Mouse (Mus musculus): ENCODE measurements at regions not wholly inside any gene's neighbourhood (a gene's known extent, or its start where the extent isn't known, plus 50 kb on each side); places are given as distances from the start of the nearest gene placed in this dataset.
"Not testable (repeated sequence)": the region's sequence is repeated elsewhere in the genome, so short reads cannot be mapped to it uniquely, and the experiment has no call there.

DNA sequence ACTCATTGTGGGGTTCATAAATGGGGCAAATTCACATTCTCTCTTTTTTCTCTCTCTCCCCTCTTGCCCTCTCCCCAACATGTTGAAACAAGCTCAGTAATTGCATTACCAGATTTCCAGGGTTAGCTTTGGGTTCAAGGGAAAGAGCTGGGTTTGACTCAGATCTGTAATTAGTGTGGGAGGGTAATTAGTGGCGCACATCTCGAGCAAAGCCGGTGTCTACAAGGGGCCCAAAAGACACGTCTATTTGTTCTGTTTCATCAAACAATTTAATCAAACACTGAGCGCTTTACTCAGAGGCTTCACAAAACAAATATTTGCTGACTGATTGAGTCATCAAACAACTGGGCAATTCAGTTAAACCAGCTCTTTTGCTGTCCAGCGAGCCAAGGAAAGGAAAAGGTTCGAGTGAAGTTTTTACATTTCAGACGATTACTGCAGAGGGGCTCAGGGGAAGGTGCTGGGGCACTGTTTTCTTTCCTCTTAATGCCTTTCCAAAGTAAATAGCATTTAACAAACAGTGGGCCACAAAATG, 193.6 kb upstream of the Six2 start:
- DNase-seq (ENCODE audit: low spot score), result no peak

DNA sequence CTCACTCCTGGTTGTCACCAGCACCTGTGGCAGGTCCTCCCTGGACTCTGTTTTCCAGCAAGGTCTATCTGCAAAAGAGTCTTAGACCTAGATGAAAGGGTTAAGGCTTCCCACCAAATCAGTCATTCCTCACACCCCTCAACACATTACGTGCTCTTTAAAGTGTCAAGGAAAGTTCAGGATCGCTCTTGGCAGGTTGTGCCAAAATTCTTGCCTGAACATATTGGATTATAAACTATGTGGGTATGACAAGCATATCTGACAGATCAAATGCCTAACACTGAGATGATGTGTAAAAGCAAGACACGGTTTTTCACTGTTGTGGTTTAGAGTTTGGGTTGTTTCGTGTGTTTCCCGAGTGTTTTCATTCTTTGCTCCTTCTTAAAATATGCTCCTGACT, 193.0 kb upstream of the Six2 start:
- no peak for DNase-seq (ENCODE audit: low spot score)

DNA sequence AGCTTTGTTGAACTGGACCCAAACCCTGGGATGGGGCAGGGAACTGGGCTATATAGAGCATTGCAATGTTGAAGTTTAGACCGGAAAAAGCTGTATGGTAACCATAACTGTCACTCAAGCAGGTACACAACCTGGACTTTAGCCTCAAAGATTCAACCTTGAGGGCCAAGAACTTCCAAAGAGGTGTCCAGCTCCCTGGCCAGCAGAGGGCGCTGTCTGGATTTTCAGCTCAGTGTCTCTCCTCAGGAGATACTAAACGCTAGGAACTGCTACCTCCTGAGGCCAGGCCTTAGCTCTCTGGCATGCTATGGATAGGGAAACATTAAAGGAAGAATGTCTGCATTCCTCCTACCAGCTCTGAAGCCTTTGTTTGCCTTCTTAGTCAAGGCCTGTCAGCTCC, 189.4 kb upstream of the Six2 start:
- DNase-seq (ENCODE audit: low spot score), result peak; percentile 13

DNA sequence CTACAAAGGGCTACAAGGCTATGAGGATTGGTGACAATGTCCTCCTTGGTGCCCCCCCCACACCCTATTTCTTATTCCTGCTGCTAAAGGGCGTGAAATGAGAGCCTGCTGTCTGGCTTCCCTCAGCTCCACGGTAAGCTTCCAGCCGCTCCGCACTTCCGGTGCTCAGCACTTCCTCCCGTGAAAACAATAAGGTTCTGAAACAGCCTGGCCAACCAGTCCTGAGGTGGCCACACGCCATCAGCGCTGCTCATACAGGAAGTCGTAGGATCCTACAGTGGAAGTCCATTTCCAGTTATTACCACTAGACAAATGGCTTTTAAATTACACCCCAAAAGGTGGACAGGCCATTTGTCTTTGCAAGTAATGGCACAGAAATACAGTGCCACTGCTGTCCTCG, 188.8 kb upstream of the Six2 start:
- no peak for DNase-seq (ENCODE audit: low spot score)

DNA sequence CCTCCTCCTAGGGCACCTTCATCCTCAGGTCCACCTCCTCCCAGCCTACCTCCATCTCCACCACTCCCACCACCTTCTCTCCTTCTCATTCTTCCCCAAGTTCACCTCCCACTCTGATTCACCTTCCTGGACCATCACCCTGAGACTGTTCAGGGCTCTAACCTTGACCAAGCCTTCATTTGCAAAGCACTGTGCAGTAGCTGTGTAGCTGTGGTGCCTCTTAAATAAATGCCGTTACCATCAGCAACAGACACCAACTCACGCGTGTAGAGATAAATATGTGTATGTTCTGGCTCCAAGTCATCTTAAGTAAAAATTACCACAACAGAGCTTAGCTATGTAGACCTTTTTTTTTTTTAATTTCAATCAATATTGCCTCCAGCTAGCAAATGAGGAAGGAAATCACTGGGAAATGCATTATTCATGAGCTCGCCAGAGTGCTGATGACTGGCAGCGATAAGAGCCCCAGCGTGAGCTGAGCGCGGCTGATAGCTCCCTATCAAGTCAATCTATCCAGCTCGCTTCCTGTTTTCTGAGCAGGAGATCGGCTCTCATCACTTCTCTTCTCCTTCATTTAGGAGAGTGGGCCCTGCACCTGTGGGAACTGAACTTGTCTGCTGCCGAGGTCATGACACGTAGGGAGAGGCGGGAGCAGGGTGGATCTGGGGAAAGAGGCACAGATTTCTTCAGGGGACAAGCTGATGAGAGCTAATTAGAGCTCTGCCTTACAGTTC, 185.9 kb upstream of the Six2 start:
- DNase-seq (ENCODE audit: low spot score), result no peak

DNA sequence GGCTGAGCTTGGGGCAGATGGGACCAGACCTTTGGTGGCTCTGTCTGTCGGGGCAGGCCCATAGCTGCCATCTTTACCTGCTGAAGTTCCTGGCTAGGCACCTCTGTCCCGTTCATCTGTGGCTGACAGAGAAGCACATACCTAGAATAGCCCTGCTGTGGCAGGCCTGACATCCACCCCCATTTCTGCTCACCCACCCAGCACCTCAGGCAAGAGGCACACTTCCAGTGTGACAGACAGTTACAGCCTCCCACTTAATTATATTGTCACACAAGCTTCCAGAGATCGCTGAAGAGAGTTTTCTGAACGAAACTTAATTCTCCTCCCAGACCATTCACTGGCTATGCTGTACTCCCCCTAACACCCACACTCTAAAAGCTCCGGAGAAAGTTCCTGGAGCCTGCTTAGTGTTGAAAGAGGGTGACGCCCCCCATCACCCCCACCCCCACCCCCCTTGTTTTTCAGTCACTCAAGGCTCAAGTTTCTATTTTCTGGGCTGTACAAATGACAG, 184.9 kb upstream of the Six2 start:
- no peak for DNase-seq (ENCODE audit: low spot score)

DNA sequence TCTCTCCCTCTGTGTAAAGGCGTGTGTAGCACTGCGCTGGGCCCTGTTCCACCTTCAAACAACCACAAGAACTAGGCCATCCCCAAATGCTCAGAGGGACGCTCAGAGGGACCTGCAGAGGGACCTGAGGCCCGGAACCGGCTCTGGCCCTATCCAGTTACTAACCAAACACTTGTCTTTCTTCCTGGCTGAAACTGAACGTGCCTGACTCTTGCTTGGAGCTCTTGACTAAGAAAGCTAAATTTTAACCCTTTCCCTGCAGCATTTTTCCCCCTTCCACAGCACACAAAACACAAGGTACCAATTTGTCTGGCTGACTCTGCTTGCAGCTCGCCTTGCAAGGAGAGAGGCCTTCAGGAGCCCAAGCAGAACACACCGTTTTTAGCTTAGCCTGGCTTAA, 182.3 kb upstream of the Six2 start:
- no peak for DNase-seq (ENCODE audit: low spot score)

DNA sequence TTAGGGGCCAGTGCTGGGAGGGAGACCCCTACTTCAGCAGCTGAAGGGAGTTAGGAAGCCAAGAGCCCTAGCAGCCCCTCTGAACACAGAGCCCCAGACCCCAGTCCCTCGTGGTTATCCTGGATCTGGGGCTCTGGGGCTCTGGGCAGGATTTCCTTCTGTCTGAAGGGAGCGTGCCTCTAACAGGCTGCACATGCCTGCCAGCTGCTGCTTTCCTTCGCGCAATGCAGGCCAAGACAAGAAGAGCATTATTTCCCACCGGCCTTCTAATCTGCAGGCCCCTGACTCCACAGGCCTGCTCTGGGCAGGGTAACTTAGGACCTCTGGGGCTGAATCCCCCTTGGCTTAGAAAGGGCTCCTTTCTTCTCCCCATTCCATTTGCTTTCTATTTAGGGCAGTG, 181.1 kb upstream of the Six2 start:
- no peak for DNase-seq (ENCODE audit: low spot score)

DNA sequence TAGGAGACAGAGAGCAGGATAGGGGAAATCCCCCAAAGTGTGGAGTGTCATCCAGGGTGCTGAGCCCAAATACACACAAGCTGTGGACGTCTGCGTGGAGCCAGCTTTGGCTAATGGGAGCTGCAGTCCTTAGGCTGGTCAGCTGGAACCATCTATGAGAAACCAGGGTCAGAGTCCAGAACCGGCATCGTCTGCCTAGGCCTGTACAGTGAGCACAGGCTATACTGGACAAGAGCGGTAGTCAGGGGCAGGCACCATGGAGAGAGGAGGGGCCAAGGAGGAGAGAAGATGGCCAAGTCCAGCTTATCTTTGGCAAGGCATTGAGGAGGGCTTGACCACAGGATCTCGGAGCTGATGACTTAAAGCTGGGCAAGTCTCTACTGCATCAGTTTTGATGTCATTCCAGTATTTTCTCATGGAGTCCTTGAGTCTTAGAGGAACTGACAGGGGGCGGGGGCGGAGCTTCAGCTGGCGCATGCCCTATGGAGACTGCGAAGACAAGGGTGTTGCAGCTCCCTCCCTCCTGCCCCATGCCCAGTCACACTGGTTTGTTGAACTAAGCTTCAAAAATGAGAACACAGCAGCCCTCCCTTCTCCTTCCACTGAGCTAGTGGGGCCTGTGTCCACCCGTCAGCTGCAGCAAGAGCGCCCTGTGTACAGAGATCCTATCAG, 180.0 kb upstream of the Six2 start:
- no peak for DNase-seq (ENCODE audit: low spot score)

DNA sequence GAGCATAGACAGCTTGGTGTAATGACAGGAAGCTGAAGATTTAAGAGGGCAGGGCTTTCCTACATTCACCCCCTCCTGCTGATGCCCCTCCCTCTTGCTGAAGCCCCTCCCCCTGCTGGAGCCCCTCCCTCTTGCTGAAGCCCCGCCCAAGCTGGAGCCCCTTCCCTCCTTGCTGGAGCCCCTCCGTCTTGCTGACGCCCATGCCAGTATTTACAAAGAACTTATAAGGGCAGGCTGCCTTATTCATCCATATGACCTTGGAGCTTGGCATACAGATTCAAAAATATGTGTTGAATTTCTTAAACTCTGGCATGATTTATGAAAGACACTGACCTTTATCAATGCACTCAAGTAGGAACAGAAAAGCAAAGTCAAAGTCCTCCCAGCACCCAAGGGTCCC, 178.5 kb upstream of the Six2 start:
- DNase-seq (ENCODE audit: low spot score), result no peak

DNA sequence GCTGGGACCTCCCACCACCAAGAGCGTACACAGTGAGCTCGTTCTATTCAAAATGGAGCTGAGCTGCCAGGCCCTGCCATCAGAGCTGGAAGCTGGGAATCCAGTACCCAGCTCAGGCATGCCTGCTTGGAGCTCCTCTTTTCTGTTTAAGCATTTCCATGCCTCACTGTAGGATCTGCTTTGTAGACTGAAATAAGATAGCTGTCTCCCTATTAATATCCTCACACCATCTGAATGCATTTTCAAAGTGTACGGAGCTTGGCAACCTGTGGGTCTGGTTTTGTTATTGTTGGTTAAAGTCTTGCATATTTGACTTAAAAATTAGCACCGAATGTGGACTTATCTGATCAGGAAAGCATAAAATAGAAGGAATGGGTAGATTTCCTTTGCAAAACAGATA, 177.9 kb upstream of the Six2 start:
- no peak for DNase-seq (ENCODE audit: low spot score)

DNA sequence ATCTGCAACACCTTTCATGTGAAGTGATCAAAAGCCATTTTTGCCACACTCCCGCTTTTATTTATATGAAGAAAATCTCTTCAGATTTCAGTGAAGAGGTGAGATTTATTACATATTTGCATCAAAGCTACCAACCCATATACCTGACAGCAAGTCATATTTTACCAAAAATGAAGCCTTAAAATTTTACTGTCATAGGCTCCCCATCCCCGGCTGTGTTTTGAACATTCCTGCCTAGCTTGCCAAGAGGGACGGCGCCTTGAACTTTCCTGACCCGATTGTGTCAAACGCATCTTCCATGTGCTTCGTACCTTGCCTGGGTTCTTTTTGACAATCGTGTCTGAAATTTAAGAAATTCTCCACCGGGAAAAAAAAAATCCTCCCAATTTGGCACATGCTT, 173.3 kb upstream of the Six2 start:
- no peak for DNase-seq (ENCODE audit: low spot score)

DNA sequence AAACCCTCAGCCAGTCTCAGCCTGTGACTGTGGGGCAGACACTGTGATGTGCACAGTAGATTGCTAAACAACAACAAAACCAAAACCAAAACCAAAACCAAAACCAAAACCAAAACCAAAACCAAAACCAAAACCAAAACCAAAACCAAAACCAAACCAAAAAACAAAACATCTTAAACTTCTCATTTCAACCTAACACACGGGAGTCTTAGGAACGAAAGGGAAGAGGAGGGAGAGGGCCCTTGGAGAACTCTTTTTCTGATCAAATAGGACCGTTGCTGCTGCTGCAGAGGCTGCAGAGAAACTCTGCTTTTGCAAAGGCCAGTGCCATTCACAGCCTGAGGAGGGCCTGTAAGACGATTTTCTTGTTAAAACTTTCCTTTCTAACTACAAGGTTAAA, 172.7 kb upstream of the Six2 start:
- no peak for DNase-seq (ENCODE audit: low spot score)

DNA sequence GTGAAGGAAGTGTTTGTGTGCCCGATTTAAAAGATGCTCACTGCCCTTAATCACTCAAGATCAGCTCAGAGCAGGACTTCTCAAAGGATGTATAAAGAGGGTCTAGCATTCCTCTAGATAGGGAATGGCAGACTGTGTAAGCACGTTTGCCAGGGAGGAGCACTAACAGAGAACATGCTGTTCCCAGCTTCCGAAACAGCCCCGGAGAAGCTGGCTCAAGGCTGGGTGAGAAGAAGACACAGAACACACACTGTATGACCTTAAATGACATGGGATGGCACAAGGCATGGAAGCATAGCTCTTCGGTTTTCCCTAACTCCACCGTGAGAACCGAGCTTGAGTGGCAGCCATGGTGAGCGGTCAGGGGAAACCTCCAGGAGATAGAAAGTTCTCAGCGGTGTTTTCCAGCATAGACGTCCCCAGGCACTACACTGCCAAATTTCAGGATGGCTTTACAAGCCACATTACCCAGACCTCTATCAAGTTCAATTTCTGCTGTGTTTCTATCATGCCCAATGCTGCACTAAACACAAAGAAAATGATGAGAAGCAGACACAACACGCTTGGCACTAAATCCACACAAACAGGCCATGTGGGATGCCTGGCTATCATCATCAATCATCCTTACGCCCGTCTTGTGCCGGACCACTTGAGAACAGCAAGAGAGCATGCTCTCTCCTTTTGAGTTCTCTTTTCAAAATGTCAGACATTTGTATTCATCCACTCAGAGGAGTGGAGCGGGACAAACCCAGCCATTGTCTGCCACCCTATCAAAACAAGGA, 172.0 kb upstream of the Six2 start:
- DNase-seq (ENCODE audit: low spot score), result no peak

DNA sequence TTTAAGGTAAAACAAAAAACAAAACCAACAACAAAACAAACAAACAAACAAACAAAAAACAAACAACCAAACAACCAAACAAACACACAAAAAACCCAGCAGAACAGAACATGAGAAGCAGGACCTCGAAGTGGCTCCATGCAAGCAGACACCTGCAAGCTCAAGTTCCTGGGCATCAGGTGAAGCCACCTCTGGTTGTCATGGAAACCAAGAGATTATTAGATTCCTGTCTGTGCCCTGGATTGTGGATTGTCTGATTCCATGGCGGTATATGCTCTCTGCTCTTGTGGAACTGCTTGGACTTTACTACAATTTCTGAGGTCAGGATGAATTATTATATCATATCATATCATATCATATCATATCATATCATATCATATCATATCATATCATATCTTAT, 170.4 kb upstream of the Six2 start:
- no peak for DNase-seq (ENCODE audit: low spot score)

DNA sequence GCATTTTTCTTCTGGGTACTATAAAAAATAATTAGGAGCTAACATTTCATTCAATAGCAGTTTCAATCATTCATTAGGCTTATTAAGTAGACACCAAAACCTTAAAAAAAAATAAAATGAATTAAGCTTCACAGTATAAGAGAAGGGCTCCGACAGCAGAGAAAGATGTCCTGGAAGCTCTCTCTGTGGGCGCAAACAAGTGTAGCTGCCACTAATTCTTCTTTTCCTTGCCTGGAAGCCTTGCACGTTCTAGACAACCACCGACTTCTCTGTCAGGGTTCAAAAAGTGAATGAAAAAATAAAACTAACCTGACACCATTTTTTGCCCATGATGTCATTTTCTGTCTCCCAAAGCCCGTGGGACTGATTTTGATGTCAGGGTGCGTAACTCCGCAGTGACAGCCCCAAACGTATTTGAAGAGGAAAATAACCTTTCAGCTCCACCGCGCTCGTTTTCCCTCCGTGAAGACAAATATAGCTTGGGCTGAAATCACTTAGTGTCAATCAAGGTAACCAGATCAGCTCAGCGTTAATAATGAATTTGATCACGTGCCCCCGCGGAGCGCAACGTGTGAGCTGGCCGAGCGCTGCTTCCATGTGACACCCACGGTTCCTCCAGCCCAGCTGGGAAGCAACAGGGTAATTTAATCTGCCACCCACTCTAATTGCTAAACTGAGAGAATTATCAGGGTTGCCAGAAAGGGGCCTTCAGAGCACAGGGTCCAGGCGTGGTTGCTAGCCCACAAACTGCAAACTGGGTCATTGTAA, 169.8 kb upstream of the Six2 start:
- DNase-seq (ENCODE audit: low spot score), result no peak

DNA sequence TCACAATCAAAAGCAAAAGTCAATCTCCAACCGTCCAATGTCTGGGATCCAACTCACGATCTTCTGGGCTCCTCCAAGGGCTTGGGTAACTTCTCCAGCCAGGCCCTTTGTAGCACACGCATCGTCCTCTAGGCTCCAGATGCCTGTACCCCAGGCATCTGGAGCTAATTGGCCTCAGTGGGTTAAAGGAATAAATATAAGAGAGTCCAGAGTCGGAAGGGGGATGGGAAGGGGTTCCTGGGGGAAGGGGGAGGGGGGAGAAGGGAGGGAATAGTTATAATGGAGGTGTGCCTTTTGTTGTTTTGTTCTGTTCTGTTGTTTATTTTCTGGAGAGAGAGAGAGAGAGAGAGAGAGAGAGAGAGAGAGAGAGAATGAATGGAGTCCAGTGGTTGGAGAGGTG, 168.8 kb upstream of the Six2 start:
- DNase-seq (ENCODE audit: low spot score), result not testable (repeated sequence)

DNA sequence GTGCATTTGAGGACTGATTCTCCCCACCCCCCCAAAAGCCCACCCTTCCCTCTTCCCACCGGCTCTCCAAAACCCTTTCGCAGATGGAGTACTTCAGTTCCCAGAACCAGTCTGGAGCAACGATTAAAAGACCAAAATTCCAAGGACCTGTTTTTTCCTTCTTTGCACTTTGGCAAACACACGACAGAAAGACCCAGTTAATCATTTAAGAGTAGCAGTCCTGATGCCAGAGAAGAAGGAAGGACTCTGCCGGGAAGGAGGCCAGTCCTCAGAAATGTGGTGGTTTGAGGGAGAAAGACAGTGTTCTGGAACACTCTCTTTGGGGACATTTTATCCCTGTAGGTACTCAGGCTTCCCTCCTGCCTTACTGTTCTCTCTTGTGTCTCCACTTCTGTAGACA, 165.1 kb upstream of the Six2 start:
- no peak for DNase-seq (ENCODE audit: low spot score)

DNA sequence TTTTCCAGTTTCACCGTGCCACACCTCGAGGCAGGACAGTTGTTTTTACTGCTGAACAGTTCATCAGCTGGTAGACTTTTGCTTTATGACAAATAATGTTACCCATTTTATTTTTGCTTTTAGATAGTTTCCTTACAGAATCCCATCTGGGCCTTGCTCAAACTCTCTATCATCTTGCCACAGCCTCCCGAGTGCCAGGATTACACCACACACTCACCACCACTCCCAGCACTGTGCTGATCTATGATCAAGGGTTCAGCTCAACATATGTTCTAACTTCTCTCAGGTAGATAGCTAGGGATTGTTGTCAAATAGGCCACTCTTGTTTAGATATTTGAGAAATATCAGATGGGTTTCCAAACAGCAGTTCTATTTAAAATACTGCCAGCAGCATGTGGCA, 160.5 kb upstream of the Six2 start:
- DNase-seq (ENCODE audit: low spot score), result no peak

DNA sequence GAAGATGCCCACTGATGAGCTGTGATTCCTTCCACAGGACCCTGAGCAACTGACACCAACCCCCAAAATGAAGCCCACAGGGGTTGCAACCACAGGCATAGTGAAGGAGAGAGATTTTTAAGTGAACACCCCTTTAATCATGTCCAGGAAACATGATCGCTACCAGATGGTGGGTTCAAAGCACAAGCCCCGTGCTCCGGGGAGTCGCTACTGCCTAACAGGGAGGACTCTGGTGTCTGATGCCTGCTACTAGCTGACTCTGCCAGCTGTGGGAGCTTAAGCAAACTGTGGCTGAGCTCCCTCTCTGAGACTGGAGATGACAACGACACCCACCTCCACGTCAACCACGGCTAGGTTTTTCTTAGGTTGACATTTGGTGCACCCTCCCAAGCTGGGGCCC, 159.7 kb upstream of the Six2 start:
- DNase-seq (ENCODE audit: low spot score), result no peak

DNA sequence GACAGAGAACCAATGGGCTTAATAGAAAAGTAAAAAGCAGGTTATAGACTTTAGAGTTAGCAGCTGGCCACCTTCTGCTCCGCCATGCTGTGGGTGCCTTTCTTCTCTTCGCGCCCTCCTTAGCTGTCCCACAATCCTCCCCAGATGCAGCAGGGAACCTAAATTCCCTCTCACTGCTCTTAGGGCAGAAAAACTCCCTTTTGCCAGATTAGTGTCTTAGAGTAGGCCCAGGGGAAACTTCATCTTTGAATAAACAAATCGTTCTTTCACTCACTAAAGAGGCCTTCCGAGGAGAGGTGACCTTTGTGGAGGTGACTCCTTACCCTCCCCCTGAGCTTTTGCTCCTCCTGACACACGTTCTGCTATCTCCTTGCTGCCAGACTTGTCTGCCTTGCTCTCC, 157.0 kb upstream of the Six2 start:
- DNase-seq (ENCODE audit: low spot score), result no peak

DNA sequence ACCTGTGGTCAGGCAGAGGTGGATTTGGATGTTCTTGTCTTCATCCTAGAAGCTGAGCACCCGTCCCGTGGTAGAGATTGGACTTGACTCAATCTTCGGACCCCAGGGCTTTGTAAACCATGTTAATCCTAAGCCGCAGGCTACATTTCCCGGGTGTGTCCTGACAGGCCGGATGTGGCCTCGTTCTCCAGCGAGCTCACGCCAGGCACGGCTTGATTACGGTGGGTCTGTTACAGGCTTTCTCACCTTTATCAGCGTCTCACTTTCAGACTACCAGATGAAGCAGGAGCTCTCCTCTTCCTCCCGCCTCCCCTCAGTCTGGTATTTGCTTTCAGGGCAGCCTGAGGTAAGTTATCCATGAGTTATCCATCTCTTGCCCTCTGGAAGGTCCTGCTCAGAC, 156.4 kb upstream of the Six2 start:
- no peak for DNase-seq (ENCODE audit: low spot score)
